Mouse (Mus musculus) urinary bladder, adult 2 months (tissue): ENCODE measurements around the gene Rai2. TPM values are rescaled to one million over a fixed set of nuclear protein-coding genes. Genes with fewer than 3 reads are reported as not detected.
"Not testable (repeated sequence)": the region's sequence is repeated elsewhere in the genome, so short reads cannot be mapped to it uniquely, and the experiment has no call there.

Experiments used
- DNase-seq: peaks from one replicate; pipeline ENCODE4 v3.0.0; 2022; ENCODE audit warnings: low spot score
- polyA plus RNA-seq: library from polyadenylated mRNA; depleted of rRNA; stranded (reverse); fragments of >200 nt; gene quantifications from 2 replicates; pipeline ENCODE4 v1.2.3, GENCODE M21; 2012

Gene Rai2
- polyA plus RNA-seq, 1 experiment = 11.0 TPM

DNA sequence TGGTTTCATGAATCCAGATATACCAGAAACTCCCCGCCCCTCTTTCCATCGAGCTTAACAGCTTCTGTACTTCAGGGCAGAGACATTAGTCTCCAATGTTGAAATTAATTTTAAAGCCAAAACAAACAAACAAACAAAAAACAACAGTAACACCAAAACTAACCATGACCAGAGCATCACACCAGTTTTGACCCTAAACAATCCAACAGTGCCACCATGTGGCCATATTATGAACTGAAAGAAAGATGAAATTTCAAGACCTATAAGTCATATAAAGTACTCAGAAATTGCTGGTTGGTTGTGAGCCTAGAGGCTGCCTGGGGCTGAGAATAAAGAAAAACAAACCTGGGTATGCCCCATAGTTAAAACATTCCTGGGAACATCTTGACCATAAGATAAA, 109.3 kb downstream of the Rai2 start:
- DNase-seq = not testable (repeated sequence)
